In the genomic region with DNA sequence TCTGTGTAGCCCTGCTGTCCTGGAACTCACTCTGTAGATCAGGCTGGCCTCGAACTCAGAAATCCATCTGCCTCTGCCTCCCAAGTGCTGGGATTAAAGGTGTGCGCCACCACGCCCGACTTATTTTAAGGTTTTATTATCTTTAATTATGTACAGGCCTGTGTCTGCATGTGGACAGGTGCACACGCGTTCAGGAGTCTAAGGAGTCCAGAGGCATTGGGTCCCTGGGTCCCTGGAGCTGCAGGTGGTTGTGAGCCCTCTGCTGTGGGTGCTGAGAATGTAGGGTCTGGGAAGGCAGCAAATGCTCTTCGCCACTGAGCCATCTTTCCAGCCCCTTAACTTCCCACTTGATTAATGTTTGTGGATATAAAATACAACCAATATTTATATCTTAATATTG, we compare ENCODE assay signal across 20 mouse cellular contexts. TPM values are rescaled to one million over a fixed set of nuclear protein-coding genes. Genes with fewer than 3 reads are reported as not detected.
A peak's percentile ranks its signal among the peaks of the same experiment; 100 is the strongest.
DNase-seq lines count a peak whose midpoint lies in the region; TF ChIP-seq lines count a peak whose summit lies in the region.
"Had no signal": no experiment of that assay in that cellular context is flagged by ENCODE, and none has a peak within 500 bp of the region (broad histone marks: within the 10 kb centered on the region; RNA-seq: fewer than 3 reads in every experiment).

No protein-coding gene starts in this region.

- in situ Hi-C loops in CH12.LX (cut with MboI; ENCODE audit: low pct_ligation_motif_present, low pct_unique_long_range_greater_than_20kb, low sequenced_read_pairs), result no loop called here

- peak; percentile 61 for DNase-seq in heart, adult 11 months
- no peak for DNase-seq in heart, postnatal 4 days
- DNase-seq in heart, embryonic 10.5 days (ENCODE audit: low spot score), result peak; percentile 63
- DNase-seq in heart, postnatal 25 days (ENCODE audit: low spot score), result no peak
- DNase-seq in CH12.LX (ENCODE audit: extremely low read depth), result no peak
- no peak for DNase-seq in thymus, postnatal 10 days (ENCODE audit: low spot score in 2 of 2)
- DNase-seq: adrenal gland, adult 2 months; adrenal gland, adult 8-10 months; adrenal gland, postnatal 10 days; adrenal gland, postnatal 14 days; adrenal gland, postnatal 25 days; adrenal gland, postnatal 36 days; B cell, adult 2 months; cerebellum, adult 11 months; cerebellum, adult 11-12 months; cerebellum, adult 18-20 months; cerebellum, adult 2 months had no signal

- TF ChIP-seq CTCF in CH12.LX (conservative IDR thresholded peaks at IDR 0.05 in 1 of 2, IDR thresholded peaks at IDR 0.05 in 1 of 2; ENCODE audit: low read depth in 2 of 2, low read length in 2 of 2), result no peak

- no peak for TF ChIP-seq RAD21 in CH12.LX (IDR thresholded peaks at IDR 0.05; ENCODE audit: low read depth, low read length)

- H3K4me2 ChIP-seq in CH12.LX (ENCODE audit: insufficient read depth, low read depth, poor library complexity, severe bottlenecking), result peak overlapping the region; percentile 4; the same call in 1 of the 2 replicates

- no peaks in the 10 kb centered on the region for H3K36me3 ChIP-seq in heart, embryonic 10.5 days
- H3K36me3 ChIP-seq in CH12.LX (replicated peaks in 1 of 2; ENCODE audit: control insufficient read depth in 1 of 2, insufficient read depth in 1 of 2, low read length in 1 of 2), result peaks cover 65 to 84% of the 10 kb centered on the region in 2 experiments
- H3K36me3 ChIP-seq: G1E had no signal

- H3K4me1 ChIP-seq in heart, embryonic 10.5 days, result no peaks in the 10 kb centered on the region
- peaks cover 28 to 79% of the 10 kb centered on the region in 2 experiments for H3K4me1 ChIP-seq in CH12.LX (ENCODE audit: control insufficient read depth in 1 of 2, insufficient read depth in 2 of 2)

- TF ChIP-seq POLR2A in CH12.LX (IDR thresholded peaks at IDR 0.05; ENCODE audit: low read depth, low read length), result no peak

- H3K27me3 ChIP-seq in heart, embryonic 10.5 days (ENCODE audit: insufficient read depth, poor library complexity, severe bottlenecking), result no peaks in the 10 kb centered on the region
- H3K27me3 ChIP-seq in CH12.LX (replicated peaks), result no peaks in the 10 kb centered on the region

- peaks cover 91% of the 10 kb centered on the region for H3K79me2 ChIP-seq in CH12.LX (replicated peaks; ENCODE audit: control insufficient read depth, extremely low read depth, insufficient read depth, poor library complexity, severe bottlenecking)

- intact Hi-C loops in heart, postnatal 25 days (cut with DNase I), result no loop called here

- 88% methylated on average over 7 of the region's 7 CpGs for WGBS in heart, embryonic 10.5 days

- no peak overlapping the region for H3K9ac ChIP-seq in CH12.LX (ENCODE audit: insufficient read depth, low read depth)

- dilution Hi-C loops in CH12.LX (cut with MboI; ENCODE audit: extremely low pct_ligation_motif_present, extremely low pct_unique_long_range_greater_than_20kb, low sequenced_read_pairs), result no loop called here

- H3K4me3 ChIP-seq in heart, embryonic 10.5 days, result no peak overlapping the region
- H3K4me3 ChIP-seq in CH12.LX (replicated peaks in 1 of 3; ENCODE audit: low read depth in 2 of 3, low read length in 2 of 3, poor library complexity in 1 of 3), result no peak overlapping the region

- TF ChIP-seq EP300 in CH12.LX (IDR thresholded peaks at IDR 0.05; ENCODE audit: low read length), result no peak

- no peak overlapping the region for H3K27ac ChIP-seq in heart, embryonic 10.5 days
- H3K27ac ChIP-seq in CH12.LX (ENCODE audit: insufficient read depth, low read depth), result no peak overlapping the region

- H3K9me3 ChIP-seq in heart, embryonic 10.5 days, result no peaks in the 10 kb centered on the region
- peaks cover 2% of the 10 kb centered on the region for H3K9me3 ChIP-seq in CH12.LX (replicated peaks; ENCODE audit: low read length)
- H3K9me3 ChIP-seq: G1E had no signal

TF ChIP-seq in CH12.LX, 34 proteins besides CTCF, POLR2A, EP300 and RAD21:
- no peak for TF ChIP-seq ZMIZ1 (IDR thresholded peaks at IDR 0.05; ENCODE audit: low read depth, low read length)
- no peak for TF ChIP-seq TBP (conservative IDR thresholded peaks at IDR 0.05; ENCODE audit: low read depth, low read length)
- no peak for TF ChIP-seq MYC (IDR thresholded peaks at IDR 0.05; ENCODE audit: low read depth, low read length)
- no peak for TF ChIP-seq MEF2A (IDR thresholded peaks at IDR 0.05; ENCODE audit: borderline replicate concordance, low read depth, low read length)
- no peak for TF ChIP-seq JUN (IDR thresholded peaks at IDR 0.05; ENCODE audit: insufficient read depth, low read depth, low read length)
- TF ChIP-seq POLR2AphosphoS2 (IDR thresholded peaks at IDR 0.05; ENCODE audit: low read depth, low read length), result no peak
- TF ChIP-seq CHD1 (IDR thresholded peaks at IDR 0.05; ENCODE audit: low read depth, low read length), result no peak
- TF ChIP-seq SIN3A (IDR thresholded peaks at IDR 0.05; ENCODE audit: low read length), result no peak
- no peak for TF ChIP-seq UBTF (IDR thresholded peaks at IDR 0.05; ENCODE audit: low read depth, low read length)
- TF ChIP-seq SMC3 (IDR thresholded peaks at IDR 0.05; ENCODE audit: low read depth, low read length), result no peak
- no peak for TF ChIP-seq USF1 (IDR thresholded peaks at IDR 0.05; ENCODE audit: low read depth, low read length)
- no peak for TF ChIP-seq ZNF384 (IDR thresholded peaks at IDR 0.05; ENCODE audit: low read depth, low read length)
- no peak for TF ChIP-seq ETS1 (conservative IDR thresholded peaks at IDR 0.05; ENCODE audit: low read depth, low read length)
- TF ChIP-seq MXI1 (IDR thresholded peaks at IDR 0.05; ENCODE audit: low read depth, low read length), result no peak
- TF ChIP-seq TCF12 (IDR thresholded peaks at IDR 0.05; ENCODE audit: low read depth, low read length), result no peak
- TF ChIP-seq NELFE (IDR thresholded peaks at IDR 0.05; ENCODE audit: low read depth, low read length), result no peak

RNA-seq across cellular contexts. Expression of gene Il21r, which starts 12.2 kb away (rescaled TPM):
- total RNA-seq in heart, postnatal 4 days (2021), result under 1 TPM; 0.50 to 0.69 TPM
- 0.07 and 0.11 TPM in 2 replicates for polyA plus RNA-seq in heart, embryonic 10.5 days (2016; fragmentation: Nextera tagmentation; extraction: Ambion mirVana)
- total RNA-seq in heart, postnatal 25 days (2021), result under 1 TPM; 0.29 to 0.67 TPM
- total RNA-seq in CH12.LX (2012; rRNA removed), result 129 and 142 TPM in 2 replicates
- 95.5 and 103 TPM in 2 replicates for total RNA-seq in CH12.LX (2014; rRNA removed)
- 191 and 252 TPM in 2 replicates for polyA plus RNA-seq in CH12.LX (2012; ENCODE audit: insufficient read length, low read depth)
- total RNA-seq: MEL had no signal
- polyA plus RNA-seq: Patski had no signal

Comparison
In these comparisons a context has a peak if more than half of its experiments do, and no peak if none do; other contexts are left out.
1. DNase-seq: peak in heart, adult 11 months (single experiment) and heart, embryonic 10.5 days (single experiment); none in heart, postnatal 4 days (single experiment), heart, postnatal 25 days (single experiment), CH12.LX (single experiment) and thymus, postnatal 10 days (0 of 2).
2. RNA of gene Il21r, which starts 12.2 kb away (total RNA-seq): 95.5 to 142 TPM in CH12.LX; 0.50 to 0.69 TPM in heart, postnatal 4 days and 0.29 to 0.67 TPM in heart, postnatal 25 days; every median in the first group is over 10 times any median in the second.